Mouse (Mus musculus): ENCODE results near the gene Apbb2.

DNA sequence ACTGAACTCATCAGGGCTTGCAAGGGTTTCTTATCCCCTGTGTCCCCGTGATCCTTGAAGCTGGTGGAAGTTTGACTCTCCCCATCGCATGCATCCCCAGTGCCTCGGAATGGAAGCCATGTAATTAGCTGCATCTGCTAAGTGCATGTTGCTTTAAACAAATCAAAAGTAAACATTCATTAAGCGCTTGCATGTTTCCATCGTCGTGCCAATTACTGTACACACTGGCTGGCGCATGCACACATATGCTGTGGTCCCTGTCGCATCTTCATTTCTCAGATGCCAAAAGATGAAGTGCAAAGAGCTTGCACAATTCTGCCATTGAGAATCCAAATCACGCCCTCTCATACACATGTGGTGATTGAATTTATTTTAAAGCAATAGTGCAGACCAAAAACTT is 257.8 kb downstream of the Apbb2 start:
- TF ChIP-seq CTCF (IDR thresholded peaks at IDR 0.05) (no peak), POLR2A (IDR thresholded peaks at IDR 0.05; ENCODE audit: insufficient read depth, low read depth, low read length) (no peak), EP300 (IDR thresholded peaks at IDR 0.05; ENCODE audit: insufficient read depth, low read depth, low read length) (no peak)
